In the genomic region with DNA sequence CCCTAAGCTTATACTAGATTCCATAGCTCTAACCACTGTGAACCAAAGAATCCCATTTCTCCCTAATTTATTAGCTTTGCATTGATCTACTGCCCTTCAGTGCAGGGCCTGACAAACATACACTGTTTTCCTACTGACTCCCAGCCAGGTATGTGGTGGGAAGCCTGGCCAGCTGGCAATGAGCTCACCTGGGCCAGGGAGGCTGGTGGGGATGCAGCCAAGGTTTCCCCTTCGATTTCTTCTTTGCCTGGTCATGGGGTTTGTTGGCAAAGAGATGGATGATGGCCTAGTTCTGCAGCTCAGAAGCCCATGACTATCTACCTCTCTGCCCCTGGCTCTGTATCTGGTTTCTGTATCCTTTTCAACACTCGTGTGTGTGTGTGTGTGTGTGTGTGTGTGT, we compare ENCODE assay signal across 20 mouse cellular contexts. TPM values are rescaled to one million over a fixed set of nuclear protein-coding genes. Genes with fewer than 3 reads are reported as not detected.
"Had no signal": no experiment of that assay in that cellular context is flagged by ENCODE, and none has a peak within 500 bp of the region (broad histone marks: within the 10 kb centered on the region; RNA-seq: fewer than 3 reads in every experiment).

No protein-coding gene starts in this region.

- H3K27me3 ChIP-seq: lung, embryonic 15.5 days; midbrain, embryonic 15.5 days; neural tube, embryonic 12.5 days had no signal

- H3K9ac ChIP-seq: lung, embryonic 15.5 days; midbrain, embryonic 13.5 days; midbrain, embryonic 15.5 days; neural tube, embryonic 12.5 days had no signal

- H3K36me3 ChIP-seq: lung, embryonic 15.5 days; midbrain, embryonic 13.5 days; midbrain, embryonic 15.5 days; neural tube, embryonic 12.5 days had no signal

- H3K27ac ChIP-seq: lung, embryonic 15.5 days; macrophage; midbrain, embryonic 13.5 days; midbrain, embryonic 15.5 days; neural tube, embryonic 12.5 days had no signal

- H3K4me1 ChIP-seq: lung, embryonic 15.5 days; megakaryocyte, embryonic 14.5 days; midbrain, embryonic 15.5 days; neural tube, embryonic 12.5 days had no signal

- DNase-seq: lung, adult 2 months; lung, postnatal 14 days; lung, postnatal 36 days; right cerebral cortex, postnatal 14 days; thymus, adult 18-20 months; thymus, postnatal 14 days; thymus, postnatal 36 days had no signal

- H3K4me3 ChIP-seq: lung, embryonic 15.5 days; megakaryocyte, embryonic 14.5 days; midbrain, embryonic 13.5 days; midbrain, embryonic 15.5 days; neural tube, embryonic 12.5 days had no signal

RNA-seq across cellular contexts. Expression of a gene that starts 50.1 kb away (rescaled TPM):
- total RNA-seq: megakaryocyte progenitor cell, adult 5-6 weeks; monocyte, adult 5-6 weeks; neutrophil, adult 5-6 weeks had no signal
- polyA plus RNA-seq: liver, embryonic 16.5 days; lung, adult 2 months; lung, postnatal 0 days; macrophage; neural tube, embryonic 14.5 days; spleen, adult 2 months had no signal
